Mouse (Mus musculus): ENCODE results near the gene Ddc. TPM values are rescaled to one million over a fixed set of nuclear protein-coding genes. Genes with fewer than 3 reads are reported as not detected.

Gene Ddc
- polyA plus RNA-seq (2015; fragmentation: Nextera tagmentation; extraction: Ambion mirVana) = 12.4 and 17.6 TPM in 2 replicates

DNA sequence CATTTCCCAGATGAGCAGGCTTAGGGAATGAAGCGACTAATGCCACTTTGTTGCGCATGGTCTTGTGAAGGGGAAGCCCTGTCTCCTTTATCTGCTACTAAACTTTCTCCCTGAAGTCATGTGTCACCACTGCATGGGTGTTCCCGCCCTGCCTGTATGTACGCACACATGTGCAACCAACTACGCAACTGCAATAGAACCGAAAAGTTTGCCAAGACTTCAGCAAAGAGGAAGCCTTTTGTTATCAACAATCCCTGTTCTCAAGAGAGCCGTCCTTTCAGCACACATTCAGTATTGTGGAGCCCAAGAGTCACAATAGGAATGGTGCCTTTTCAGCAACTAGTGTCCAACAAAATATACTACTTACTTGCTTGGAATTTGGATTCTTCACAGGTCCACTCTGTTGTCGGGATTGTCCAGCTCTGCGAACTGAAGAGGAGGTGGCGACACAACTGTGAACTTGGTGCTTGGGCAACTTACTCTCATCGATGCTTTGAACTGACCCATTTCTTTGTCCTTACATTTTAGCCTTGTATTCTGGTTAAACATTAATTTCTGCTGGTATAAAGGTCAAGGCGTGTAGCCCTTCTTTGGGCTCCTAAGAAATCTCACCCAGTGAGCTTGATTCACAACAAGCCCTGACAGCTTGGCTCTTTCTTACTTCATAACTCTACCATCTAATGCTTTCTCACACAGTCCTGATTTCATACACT is at the start of gene Ddc:
Ddc (minus strand) TSS at position 500 of the 713 bp plus-strand sequence.
- 62% methylated on average over 12 of the region's 12 CpGs for WGBS
- TF ChIP-seq CTCF (IDR thresholded peaks at IDR 0.05) (no peak), EP300 (IDR thresholded peaks at IDR 0.05) (no peak)
- no peaks in the 10 kb centered on the region for H3K27me3 ChIP-seq (replicated peaks; ENCODE audit: insufficient read depth, low read length)
- no peak within 1 kb of the TSS for H3K4me3 ChIP-seq (ENCODE audit: low read depth, low read length)
- ATAC-seq (peak; percentile 53), DNase-seq (ENCODE audit: low spot score) (peak; percentile 60)
- no peaks in the 10 kb centered on the region for H3K36me3 ChIP-seq (ENCODE audit: insufficient read depth, low read length)
- no peak within 1 kb of the TSS for H3K27ac ChIP-seq (ENCODE audit: low read length)
- H3K4me2 ChIP-seq (replicated peaks; ENCODE audit: low read depth, low read length) = no peak within 1 kb of the TSS
- no peak within 1 kb of the TSS for H3K9ac ChIP-seq (replicated peaks; ENCODE audit: low read depth)
- no peaks in the 10 kb centered on the region for H3K9me3 ChIP-seq (ENCODE audit: low read length)
- peaks cover 6% of the 10 kb centered on the region; the same call in 1 of the 2 replicates for H3K4me1 ChIP-seq (ENCODE audit: insufficient read depth, low read depth, low read length)

DNA sequence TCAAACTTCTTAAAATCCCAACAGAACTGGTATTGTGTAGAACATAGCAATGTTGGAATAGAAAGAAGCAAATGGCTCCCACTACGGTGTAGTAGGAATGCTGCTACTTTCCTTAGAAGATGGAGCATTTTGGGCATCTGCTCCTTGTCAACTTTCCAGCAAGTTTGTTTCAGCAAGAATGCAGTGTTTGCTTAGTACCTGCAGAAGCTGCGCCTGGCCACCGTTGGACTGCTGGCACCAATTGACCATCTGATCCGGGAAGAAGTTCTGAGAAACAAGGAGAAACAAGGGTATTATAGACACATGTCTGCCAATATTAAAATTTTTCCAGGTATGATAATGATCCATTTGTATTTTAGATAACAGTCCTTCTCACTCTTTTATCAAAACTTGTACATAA is 47.8 kb upstream of the Ddc start:
- no peak for ATAC-seq
- TF ChIP-seq EP300 (IDR thresholded peaks at IDR 0.05) (no peak), CTCF (IDR thresholded peaks at IDR 0.05) (no peak)
- H3K27ac ChIP-seq (ENCODE audit: low read length) = no peak overlapping the region
- H3K4me3 ChIP-seq (ENCODE audit: low read depth, low read length) = no peak overlapping the region
- H3K4me2 ChIP-seq (replicated peaks; ENCODE audit: low read depth, low read length) = no peak overlapping the region
- 66% methylated on average over 4 of the region's 4 CpGs for WGBS
- H3K9me3 ChIP-seq (ENCODE audit: low read length) = no peaks in the 10 kb centered on the region
- no peak for DNase-seq (ENCODE audit: low spot score)
- H3K27me3 ChIP-seq (replicated peaks; ENCODE audit: insufficient read depth, low read length) = no peaks in the 10 kb centered on the region
- H3K36me3 ChIP-seq (ENCODE audit: insufficient read depth, low read length) = peaks cover 9% of the 10 kb centered on the region; the same call in 1 of the 2 replicates
- H3K9ac ChIP-seq (replicated peaks; ENCODE audit: low read depth) = no peak overlapping the region
- peaks cover 6% of the 10 kb centered on the region for H3K4me1 ChIP-seq (ENCODE audit: insufficient read depth, low read depth, low read length)

GRCm38 (mm10) chr11:11944814-11945213 is 46.9 kb upstream of the Ddc start:
- WGBS = 90% methylated on average over 4 of the region's 4 CpGs
- no peak overlapping the region for H3K9ac ChIP-seq (replicated peaks; ENCODE audit: low read depth)
- no peak overlapping the region for H3K27ac ChIP-seq (ENCODE audit: low read length)
- no peaks in the 10 kb centered on the region for H3K27me3 ChIP-seq (replicated peaks; ENCODE audit: insufficient read depth, low read length)
- H3K4me3 ChIP-seq (ENCODE audit: low read depth, low read length) = no peak overlapping the region
- H3K4me2 ChIP-seq (replicated peaks; ENCODE audit: low read depth, low read length) = no peak overlapping the region
- peaks cover 9% of the 10 kb centered on the region; the same call in 1 of the 2 replicates for H3K36me3 ChIP-seq (ENCODE audit: insufficient read depth, low read length)
- ATAC-seq (no peak), DNase-seq (ENCODE audit: low spot score) (no peak)
- no peaks in the 10 kb centered on the region for H3K9me3 ChIP-seq (ENCODE audit: low read length)
- peaks cover 6% of the 10 kb centered on the region for H3K4me1 ChIP-seq (ENCODE audit: insufficient read depth, low read depth, low read length)
- TF ChIP-seq EP300 (IDR thresholded peaks at IDR 0.05) (no peak), CTCF (IDR thresholded peaks at IDR 0.05) (no peak)

DNA sequence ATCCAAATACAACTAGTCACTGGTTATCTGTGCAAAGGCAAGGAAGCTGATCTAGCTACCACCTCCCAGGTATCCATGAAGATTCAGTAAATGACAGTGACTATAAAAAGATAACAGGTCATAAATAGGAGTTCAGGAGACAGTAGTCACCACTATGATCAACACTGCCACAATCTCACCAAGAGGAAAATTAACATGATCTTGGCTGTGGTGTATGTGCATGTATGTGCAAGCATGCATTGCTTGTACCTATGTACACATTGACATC is 46.1 kb upstream of the Ddc start:
- ATAC-seq (no peak), DNase-seq (ENCODE audit: low spot score) (no peak)
- Histone ChIP-seq H3K36me3 (ENCODE audit: insufficient read depth, low read length) (peaks cover 9% of the 10 kb centered on the region; the same call in 1 of the 2 replicates), H3K27me3 (replicated peaks; ENCODE audit: insufficient read depth, low read length) (no peaks in the 10 kb centered on the region), H3K27ac (ENCODE audit: low read length) (no peak overlapping the region), H3K9me3 (ENCODE audit: low read length) (no peaks in the 10 kb centered on the region), H3K4me1 (ENCODE audit: insufficient read depth, low read depth, low read length) (peaks cover 6% of the 10 kb centered on the region), H3K9ac (replicated peaks; ENCODE audit: low read depth) (no peak overlapping the region), H3K4me3 (ENCODE audit: low read depth, low read length) (no peak overlapping the region), H3K4me2 (replicated peaks; ENCODE audit: low read depth, low read length) (no peak overlapping the region)
- TF ChIP-seq EP300 (IDR thresholded peaks at IDR 0.05) (no peak), CTCF (IDR thresholded peaks at IDR 0.05) (no peak)

- Histone ChIP-seq H3K9me3 (ENCODE audit: low read length) (no peaks in the 10 kb centered on the region), H3K27ac (ENCODE audit: low read length) (no peak overlapping the region), H3K4me2 (replicated peaks; ENCODE audit: low read depth, low read length) (no peak overlapping the region), H3K27me3 (replicated peaks; ENCODE audit: insufficient read depth, low read length) (no peaks in the 10 kb centered on the region), H3K9ac (replicated peaks; ENCODE audit: low read depth) (no peak overlapping the region), H3K4me1 (ENCODE audit: insufficient read depth, low read depth, low read length) (peaks cover 3% of the 10 kb centered on the region), H3K4me3 (ENCODE audit: low read depth, low read length) (no peak overlapping the region), H3K36me3 (ENCODE audit: insufficient read depth, low read length) (peaks cover 9% of the 10 kb centered on the region; the same call in 1 of the 2 replicates)
- DNase-seq (ENCODE audit: low spot score) (no peak), ATAC-seq (no peak)
- WGBS = 82% methylated on average over 13 of the region's 13 CpGs
- TF ChIP-seq CTCF (IDR thresholded peaks at IDR 0.05) = no peak
- TF ChIP-seq EP300 (IDR thresholded peaks at IDR 0.05) = no peak
Measured at GRCm38 (mm10) chr11:11943240-11944081, 45.5 kb upstream of the Ddc start.

GRCm38 (mm10) chr11:11942320-11943217 is 44.6 kb upstream of the Ddc start:
- DNase-seq (ENCODE audit: low spot score) = no peak
- WGBS = 62% methylated on average over 6 of the region's 6 CpGs
- no peak overlapping the region for H3K27ac ChIP-seq (ENCODE audit: low read length)
- TF ChIP-seq CTCF (IDR thresholded peaks at IDR 0.05) = no peak
- no peak overlapping the region for H3K4me2 ChIP-seq (replicated peaks; ENCODE audit: low read depth, low read length)
- H3K9me3 ChIP-seq (ENCODE audit: low read length) = no peaks in the 10 kb centered on the region
- H3K36me3 ChIP-seq (ENCODE audit: insufficient read depth, low read length) = peaks cover 9% of the 10 kb centered on the region; the same call in 1 of the 2 replicates
- no peak overlapping the region for H3K9ac ChIP-seq (replicated peaks; ENCODE audit: low read depth)
- no peaks in the 10 kb centered on the region; the same call in 1 of the 2 replicates for H3K4me1 ChIP-seq (ENCODE audit: insufficient read depth, low read depth, low read length)
- no peaks in the 10 kb centered on the region for H3K27me3 ChIP-seq (replicated peaks; ENCODE audit: insufficient read depth, low read length)
- H3K4me3 ChIP-seq (ENCODE audit: low read depth, low read length) = no peak overlapping the region
- no peak for ATAC-seq
